Mouse (Mus musculus) cerebellum, adult 9-10 months (tissue): Measurements from ENCODE around the gene Serpinf2.
"Not testable (repeated sequence)": the region's sequence is repeated elsewhere in the genome, so short reads cannot be mapped to it uniquely, and the experiment has no call there.

Experiments used
- DNase-seq: peaks from one replicate; pipeline ENCODE4 v3.0.0; 2022

Serpinf2 gene

GRCm38 (mm10) chr11:75424459-75424858 is 14.9 kb downstream of the Serpinf2 start:
- DNase-seq = no peak

GRCm38 (mm10) chr11:75424033-75424432 is 15.4 kb downstream of the Serpinf2 start:
- no peak for DNase-seq

- no peak for DNase-seq
Observed at GRCm38 (mm10) chr11:75423091-75423490, 16.3 kb downstream of the Serpinf2 start.

- DNase-seq = no peak
Observed at GRCm38 (mm10) chr11:75422013-75422792, 17.2 kb downstream of the Serpinf2 start, which contains the start of gene Serpinf1. Gene Serpinf1, minus strand, starts transcription at chr11:75422701.

GRCm38 (mm10) chr11:75421375-75422012 is 17.9 kb downstream of the Serpinf2 start:
- DNase-seq = no peak

- DNase-seq = no peak
Observed at GRCm38 (mm10) chr11:75420810-75421374, 18.5 kb downstream of the Serpinf2 start.

- no peak for DNase-seq
Observed at GRCm38 (mm10) chr11:75420037-75420436, 19.4 kb downstream of the Serpinf2 start.

GRCm38 (mm10) chr11:75415994-75416393 is 23.4 kb downstream of the Serpinf2 start:
- DNase-seq = no peak

- no peak for DNase-seq
Observed at GRCm38 (mm10) chr11:75415096-75415495, 24.3 kb downstream of the Serpinf2 start.

- no peak for DNase-seq
Observed at GRCm38 (mm10) chr11:75410591-75410990, 28.8 kb downstream of the Serpinf2 start.

- DNase-seq = no peak
Observed at GRCm38 (mm10) chr11:75409679-75410575, 29.5 kb downstream of the Serpinf2 start.

- DNase-seq = no peak
Observed at GRCm38 (mm10) chr11:75406865-75407264, 32.5 kb downstream of the Serpinf2 start.

- DNase-seq = no peak
Observed at GRCm38 (mm10) chr11:75406104-75406503, 33.3 kb downstream of the Serpinf2 start.

GRCm38 (mm10) chr11:75404801-75405200 is 34.6 kb downstream of the Serpinf2 start:
- peak; percentile 36 for DNase-seq

- DNase-seq = no peak
Observed at GRCm38 (mm10) chr11:75403301-75404052, 35.9 kb downstream of the Serpinf2 start.

GRCm38 (mm10) chr11:75402271-75402690 is 37.1 kb downstream of the Serpinf2 start:
- peak; percentile 52 for DNase-seq

GRCm38 (mm10) chr11:75400099-75400498 is 39.3 kb downstream of the Serpinf2 start:
- DNase-seq = peak; percentile 43

- peak; percentile 49 for DNase-seq
Observed at GRCm38 (mm10) chr11:75399411-75399841, 40.0 kb downstream of the Serpinf2 start.

- DNase-seq = no peak
Observed at GRCm38 (mm10) chr11:75397452-75397851, 41.9 kb downstream of the Serpinf2 start.

- DNase-seq = no peak
Observed at GRCm38 (mm10) chr11:75395611-75396010, 43.8 kb downstream of the Serpinf2 start.

- DNase-seq = not testable (repeated sequence)
Observed at GRCm38 (mm10) chr11:75383529-75383928, 55.9 kb downstream of the Serpinf2 start.
